Mouse (Mus musculus) midbrain, embryonic 14.5 days (tissue): ENCODE measurements around the gene Grin2b. TPM values are rescaled to one million over a fixed set of nuclear protein-coding genes. Genes with fewer than 3 reads are reported as not detected.

ENCODE experiments used
- ATAC-seq: fragments of 200-750 bp; cut with Nextera tagmentation; 2 replicates; pipeline ENCODE4 v1.8.0; 2017; ENCODE audit warnings: moderate number of reproducible peaks, moderate library complexity; ENCODE audit not compliant: low FRiP score, low TSS enrichment
- DNase-seq: peaks from one replicate; pipeline ENCODE4 v3.0.0-alpha.2; 2015
- H3K27ac ChIP-seq: fragments of 300-500 bp; sonication (generic); replicated peaks from 2 replicates; pipeline ENCODE4 v1.5.1; 2014; ENCODE audit warnings: mild to moderate bottlenecking, low read depth, low read length, moderate library complexity
- H3K27me3 ChIP-seq: fragments of 300-500 bp; sonication (generic); 2 replicates; pipeline ENCODE4 v1.6.1; 2014; ENCODE audit warnings: low read length, control low read depth, mixed read lengths; ENCODE audit not compliant: control insufficient read depth, insufficient read depth
- H3K36me3 ChIP-seq: fragments of 300-500 bp; sonication (generic); 2 replicates; pipeline ENCODE4 v1.6.1; 2014; ENCODE audit warnings: low read length, control low read depth; ENCODE audit not compliant: control insufficient read depth, insufficient read depth
- H3K4me1 ChIP-seq: fragments of 300-500 bp; sonication (generic); 2 replicates; pipeline ENCODE4 v1.6.1; 2014; ENCODE audit warnings: mild to moderate bottlenecking, antibody characterized with exemption, low read length, control low read depth; ENCODE audit not compliant: control insufficient read depth, insufficient read depth
- H3K4me2 ChIP-seq: fragments of 300-500 bp; sonication (generic); 2 replicates; pipeline ENCODE4 v1.6.1; 2014; ENCODE audit warnings: mild to moderate bottlenecking, low read length, moderate library complexity
- H3K4me3 ChIP-seq: fragments of 300-500 bp; sonication (generic); replicated peaks from 2 replicates; pipeline ENCODE4 v1.5.1; 2014; ENCODE audit warnings: low read depth, low read length
- H3K9ac ChIP-seq: fragments of 300-500 bp; sonication (generic); replicated peaks from 2 replicates; pipeline ENCODE4 v1.6.1; 2014; ENCODE audit warnings: mild to moderate bottlenecking, low read length, moderate library complexity
- H3K9me3 ChIP-seq: fragments of 300-500 bp; sonication (generic); 2 replicates; pipeline ENCODE4 v1.6.1; 2016; ENCODE audit warnings: low read length, control low read depth, mixed read lengths; ENCODE audit not compliant: control insufficient read depth
- WGBS: fragments of 180-500 bp; shearing (Covaris S2); extraction: QIAGEN DNeasy Blood & Tissue Kit; methylation state at CpG from one replicate; pipeline ENCODE4 v1.1.7; 2014; 5-methylcytosine and 5-hydroxymethylcytosine counted together
- polyA plus RNA-seq: library from polyadenylated mRNA; unstranded; fragments of >200 nt; fragmentation: Nextera tagmentation; extraction: Ambion mirVana; gene quantifications from 2 replicates; pipeline ENCODE4 v1.2.1, GENCODE M21; 2014

Gene Grin2b
- polyA plus RNA-seq, 1 experiment from 2014 or later: 41.1 TPM

- Histone ChIP-seq H3K4me3 (no peak overlapping the region), H3K36me3 (peaks cover 2% of the 10 kb centered on the region; the same call in 1 of the 2 replicates), H3K4me2 (no peak overlapping the region), H3K27ac (no peak overlapping the region), H3K27me3 (no peaks in the 10 kb centered on the region), H3K4me1 (peaks cover 4% of the 10 kb centered on the region; the same call in 1 of the 2 replicates), H3K9ac (no peak overlapping the region), H3K9me3 (no peaks in the 10 kb centered on the region)
- ATAC-seq (no peak), DNase-seq (no peak)
Observed at GRCm38 (mm10) chr6:135917676-135918075, 255.6 kb downstream of the Grin2b start.

- ATAC-seq (no peak), DNase-seq (no peak)
- Histone ChIP-seq H3K4me2 (no peak overlapping the region), H3K36me3 (no peaks in the 10 kb centered on the region), H3K4me3 (no peak overlapping the region), H3K4me1 (peaks cover 9% of the 10 kb centered on the region; the same call in 1 of the 2 replicates), H3K9ac (no peak overlapping the region), H3K27me3 (no peaks in the 10 kb centered on the region), H3K9me3 (no peaks in the 10 kb centered on the region), H3K27ac (no peak overlapping the region)
- 93% methylated on average over 5 of the region's 5 CpGs for WGBS
Observed at GRCm38 (mm10) chr6:135914608-135915007, 258.7 kb downstream of the Grin2b start.

GRCm38 (mm10) chr6:135912114-135912513, 261.2 kb downstream of the Grin2b start:
- no peak for DNase-seq
- WGBS: 34% methylated on average over 3 of the region's 3 CpGs
- H3K27me3 ChIP-seq: no peaks in the 10 kb centered on the region
- H3K9me3 ChIP-seq: no peaks in the 10 kb centered on the region
- H3K4me3 ChIP-seq: no peak overlapping the region
- no peak for ATAC-seq
- H3K4me1 ChIP-seq: peaks cover 13% of the 10 kb centered on the region
- no peak overlapping the region for H3K27ac ChIP-seq
- H3K4me2 ChIP-seq: no peak overlapping the region
- H3K36me3 ChIP-seq: no peaks in the 10 kb centered on the region
- H3K9ac ChIP-seq: no peak overlapping the region

- no peaks in the 10 kb centered on the region for H3K9me3 ChIP-seq
- peak; percentile 75 for DNase-seq
- WGBS: 60% methylated on average over 6 of the region's 6 CpGs
Observed at GRCm38 (mm10) chr6:135911131-135911530, 262.2 kb downstream of the Grin2b start.

GRCm38 (mm10) chr6:135907540-135908320, 265.6 kb downstream of the Grin2b start:
- WGBS: 21% methylated on average over 20 of the region's 20 CpGs
- Histone ChIP-seq H3K36me3 (no peaks in the 10 kb centered on the region), H3K4me2 (no peak overlapping the region), H3K9ac (no peak overlapping the region), H3K4me3 (no peak overlapping the region), H3K9me3 (no peaks in the 10 kb centered on the region), H3K4me1 (peaks cover 13% of the 10 kb centered on the region), H3K27ac (no peak overlapping the region), H3K27me3 (no peaks in the 10 kb centered on the region)
- ATAC-seq (peak; percentile 75), DNase-seq (peak; percentile 91)

More at GRCm38 (mm10) chr6:135911131-135911530, 262.2 kb downstream of the Grin2b start:
- Histone ChIP-seq H3K4me2 (no peak overlapping the region), H3K36me3 (no peaks in the 10 kb centered on the region), H3K27me3 (no peaks in the 10 kb centered on the region), H3K4me1 (peaks cover 13% of the 10 kb centered on the region), H3K9ac (no peak overlapping the region), H3K27ac (no peak overlapping the region; the same call in 1 of the 2 replicates), H3K4me3 (no peak overlapping the region)
- no peak for ATAC-seq

DNA sequence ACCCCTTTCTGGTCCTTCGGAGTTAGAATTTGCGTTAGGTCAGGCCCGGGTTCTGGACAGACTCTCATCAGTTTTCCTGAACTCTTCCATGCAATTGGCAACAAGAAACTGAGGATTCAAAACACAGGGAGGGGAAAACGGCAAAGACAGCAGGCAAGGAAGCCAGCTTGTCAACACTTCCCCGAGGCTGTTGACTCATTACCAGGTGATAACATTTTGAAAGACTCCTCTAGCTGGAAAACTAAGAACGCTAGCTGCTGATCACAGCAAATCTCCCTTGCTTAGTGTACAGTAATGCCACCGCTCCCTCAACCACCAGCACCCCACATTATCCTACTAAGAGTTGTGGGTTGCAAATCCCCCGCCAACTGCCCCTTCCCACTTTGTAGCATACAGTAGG, 266.2 kb downstream of the Grin2b start:
- no peak overlapping the region for H3K4me2 ChIP-seq
- H3K36me3 ChIP-seq: no peaks in the 10 kb centered on the region
- no peak for DNase-seq
- H3K9ac ChIP-seq: no peak overlapping the region
- 83% methylated on average over 8 of the region's 8 CpGs for WGBS
- no peak for ATAC-seq
- H3K4me3 ChIP-seq: no peak overlapping the region
- peaks cover 12% of the 10 kb centered on the region for H3K4me1 ChIP-seq
- no peaks in the 10 kb centered on the region for H3K27me3 ChIP-seq
- H3K9me3 ChIP-seq: no peaks in the 10 kb centered on the region
- no peak overlapping the region for H3K27ac ChIP-seq

DNA sequence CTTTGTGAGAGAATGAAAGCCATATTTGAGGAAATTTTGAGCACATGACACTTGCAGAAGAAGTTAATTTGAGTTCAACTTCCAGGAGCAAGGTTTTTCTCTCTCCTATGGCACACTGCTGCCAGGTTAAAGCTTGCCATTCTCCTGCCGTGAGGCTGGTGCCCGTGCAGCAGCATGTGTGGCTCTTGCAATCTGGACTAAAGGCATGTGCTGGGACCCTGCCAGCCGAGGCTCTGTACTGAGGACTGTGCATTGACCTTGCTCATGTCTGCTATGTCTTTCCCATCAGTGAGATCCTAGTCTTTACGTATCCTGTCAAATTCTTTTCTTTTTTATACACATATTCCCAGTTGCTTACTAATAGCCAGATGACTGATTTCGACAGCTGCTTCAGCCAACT, 268.9 kb downstream of the Grin2b start:
- 86% methylated on average over 5 of the region's 5 CpGs for WGBS
- Histone ChIP-seq H3K27ac (no peak overlapping the region), H3K36me3 (no peaks in the 10 kb centered on the region), H3K4me3 (no peak overlapping the region), H3K9ac (no peak overlapping the region), H3K4me1 (peaks cover 8% of the 10 kb centered on the region), H3K9me3 (no peaks in the 10 kb centered on the region), H3K4me2 (no peak overlapping the region), H3K27me3 (no peaks in the 10 kb centered on the region)
- DNase-seq (no peak), ATAC-seq (no peak)

DNA sequence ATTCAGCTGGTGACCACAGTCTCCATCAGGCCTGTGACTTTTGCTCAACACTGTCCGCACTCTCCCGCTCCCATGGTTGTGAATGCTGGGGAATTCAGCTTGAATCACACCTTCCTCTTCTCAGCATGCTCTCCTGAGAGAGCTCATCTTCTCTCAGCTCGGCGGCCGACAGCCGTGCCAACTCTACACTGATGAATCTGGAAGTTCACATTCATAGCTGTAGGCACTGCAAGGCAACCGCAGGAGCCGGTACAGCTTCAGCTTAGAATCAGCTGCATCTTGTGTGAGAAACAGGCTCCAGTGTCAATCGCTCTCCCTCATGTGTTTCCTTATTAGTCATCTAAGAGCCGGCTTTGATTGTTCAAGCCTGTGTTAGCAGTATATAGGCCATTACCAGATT, 272.9 kb downstream of the Grin2b start:
- no peaks in the 10 kb centered on the region for H3K4me1 ChIP-seq
- no peaks in the 10 kb centered on the region for H3K9me3 ChIP-seq
- 89% methylated on average over 10 of the region's 10 CpGs for WGBS
- H3K9ac ChIP-seq: no peak overlapping the region
- H3K36me3 ChIP-seq: no peaks in the 10 kb centered on the region
- no peaks in the 10 kb centered on the region for H3K27me3 ChIP-seq
- DNase-seq: no peak
- no peak for ATAC-seq
- H3K27ac ChIP-seq: no peak overlapping the region
- H3K4me3 ChIP-seq: no peak overlapping the region
- H3K4me2 ChIP-seq: no peak overlapping the region

GRCm38 (mm10) chr6:135899225-135899624, 274.1 kb downstream of the Grin2b start:
- H3K9me3 ChIP-seq: no peaks in the 10 kb centered on the region
- H3K27ac ChIP-seq: no peak overlapping the region
- H3K27me3 ChIP-seq: no peaks in the 10 kb centered on the region
- DNase-seq (no peak), ATAC-seq (no peak)
- H3K9ac ChIP-seq: no peak overlapping the region
- 87% methylated on average over 10 of the region's 10 CpGs for WGBS
- no peaks in the 10 kb centered on the region for H3K36me3 ChIP-seq
- no peak overlapping the region for H3K4me2 ChIP-seq
- no peaks in the 10 kb centered on the region for H3K4me1 ChIP-seq
- H3K4me3 ChIP-seq: no peak overlapping the region
